Mouse (Mus musculus): ENCODE results near the gene Patj. TPM values are rescaled to one million over a fixed set of nuclear protein-coding genes. Genes with fewer than 3 reads are reported as not detected.
"Not testable (repeated sequence)": the region's sequence is repeated elsewhere in the genome, so short reads cannot be mapped to it uniquely, and the experiment has no call there.

Patj gene
- polyA plus RNA-seq, 2 experiments from 2014 or later: 31.9 to 36.1 TPM

- no peak for ATAC-seq
Measured at GRCm38 (mm10) chr4:98666451-98666850, 270.9 kb downstream of the Patj start.

GRCm38 (mm10) chr4:98667009-98667408 is 271.4 kb downstream of the Patj start:
- ATAC-seq: no peak

GRCm38 (mm10) chr4:98677506-98677905 is 281.9 kb downstream of the Patj start:
- ATAC-seq: no peak

- no peak for ATAC-seq
Measured at GRCm38 (mm10) chr4:98686678-98687267, 291.2 kb downstream of the Patj start.

GRCm38 (mm10) chr4:98688116-98688515 is 292.5 kb downstream of the Patj start:
- ATAC-seq: no peak

GRCm38 (mm10) chr4:98688520-98688919 is 292.9 kb downstream of the Patj start:
- no peak for ATAC-seq

- no peak for ATAC-seq
Measured at GRCm38 (mm10) chr4:98689988-98690387, 294.4 kb downstream of the Patj start.

- ATAC-seq: no peak
Measured at GRCm38 (mm10) chr4:98693465-98694185, 298.0 kb downstream of the Patj start.

GRCm38 (mm10) chr4:98697932-98698331 is 302.3 kb downstream of the Patj start:
- ATAC-seq: no peak

- no peak for ATAC-seq
Measured at GRCm38 (mm10) chr4:98698921-98699320, 303.3 kb downstream of the Patj start.

GRCm38 (mm10) chr4:98700156-98700555 is 304.6 kb downstream of the Patj start:
- no peak for ATAC-seq

- ATAC-seq: no peak
Measured at GRCm38 (mm10) chr4:98702201-98702894, 306.8 kb downstream of the Patj start.

GRCm38 (mm10) chr4:98710891-98711290 is 315.3 kb downstream of the Patj start:
- no peak for ATAC-seq

- ATAC-seq: no peak
Measured at GRCm38 (mm10) chr4:98717735-98718546, 322.4 kb downstream of the Patj start.

GRCm38 (mm10) chr4:98718547-98718917 is 322.9 kb downstream of the Patj start:
- no peak for ATAC-seq

- peak; percentile 62 for ATAC-seq
Measured at GRCm38 (mm10) chr4:98722454-98722853, 326.9 kb downstream of the Patj start.

GRCm38 (mm10) chr4:98724682-98725081 is 329.1 kb downstream of the Patj start:
- not testable (repeated sequence) for ATAC-seq

- ATAC-seq: no peak
Measured at GRCm38 (mm10) chr4:98725439-98725838, 329.9 kb downstream of the Patj start.

- no peak for ATAC-seq
Measured at GRCm38 (mm10) chr4:98726590-98727237, 331.1 kb downstream of the Patj start, which contains the start of gene L1td1. L1td1 (plus strand) TSS chr4:98726734.

- ATAC-seq: no peak
Measured at GRCm38 (mm10) chr4:98727295-98727958, 331.8 kb downstream of the Patj start.

GRCm38 (mm10) chr4:98727959-98728347 is 332.4 kb downstream of the Patj start:
- no peak for ATAC-seq

GRCm38 (mm10) chr4:98728716-98729115 is 333.1 kb downstream of the Patj start:
- ATAC-seq: no peak

Data from CD4-positive, CD25-positive, alpha-beta regulatory T cell, adult 4 months (primary cell).